In the genomic region with DNA sequence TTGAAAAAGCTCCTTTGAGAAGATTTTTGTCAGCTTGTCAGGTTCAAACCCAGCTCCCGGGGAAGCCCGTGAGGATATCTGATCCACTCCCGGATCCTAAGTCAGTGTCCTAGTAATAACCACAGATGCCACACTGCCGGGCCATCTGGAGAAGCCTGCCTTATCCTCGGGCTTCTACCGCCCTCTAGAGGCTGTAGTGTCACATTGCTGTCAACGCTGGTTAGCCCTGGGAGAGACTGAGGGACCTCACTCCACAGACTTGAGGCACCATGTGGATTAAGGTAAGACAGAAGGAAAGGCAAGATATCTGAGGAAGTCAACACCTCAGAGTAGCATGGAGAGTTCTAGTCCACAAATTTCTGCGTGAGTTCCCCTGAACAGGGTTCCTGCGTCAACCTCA, we compare ENCODE assay signal across 8 mouse cellular contexts.
A peak's percentile ranks its signal among the peaks of the same experiment; 100 is the strongest.
DNase-seq lines count a peak whose midpoint lies in the region; ATAC-seq and TF ChIP-seq lines count a peak whose summit lies in the region.

No protein-coding gene starts in this region.

- intact Hi-C loops in heart, postnatal 25 days (cut with DNase I) = loop anchor here (1.0 to 2.0 kb wide), 5 partner anchors 78 to 577 kb away; a partner anchor contains a TSS

- peak; percentile 64 for DNase-seq in ES-E14 (ENCODE audit: low read depth, low spot score)
- DNase-seq in heart, postnatal 25 days (ENCODE audit: low spot score) = peak; percentile 39
- peak; percentile 64 for DNase-seq in large intestine, adult 2 months (ENCODE audit: low read depth, low spot score)
- peak; percentile 53 for DNase-seq in lung, adult 2 months
- peak; percentile 57 for DNase-seq in ovary, adult 18-20 months (ENCODE audit: low spot score)
- DNase-seq in thymus, postnatal 0 days (ENCODE audit: low spot score) = peak; percentile 81

- TF ChIP-seq CTCF in lung, adult 2 months (IDR thresholded peaks at IDR 0.05; ENCODE audit: insufficient read depth, low read length) = peak; percentile 94

- ATAC-seq in cerebellum, adult (ENCODE audit: insufficient number of reproducible peaks, low FRiP score, low TSS enrichment) = peak; percentile 93
- peak; percentile 93 for ATAC-seq in forebrain, embryonic 16.5 days

- in situ Hi-C loops in ES-E14 (cut with MboI; ENCODE audit: low sequenced_read_pairs in 2 of 2, unreplicated experiment in 2 of 2) = loop anchor here (5.0 to 25.0 kb wide), 2 partner anchors 570 to 575 kb away; no protein-coding TSS in a partner anchor

- peaks cover 0 to 9% of the 10 kb centered on the region in 2 experiments; a peak in 1 of 4 replicates for H3K4me1 ChIP-seq in ES-E14 (ENCODE audit: control insufficient read depth in 2 of 2, insufficient read depth in 2 of 2, low read length in 2 of 2, poor library complexity in 1 of 2)
- H3K4me1 ChIP-seq in forebrain, embryonic 16.5 days (replicated peaks; ENCODE audit: control insufficient read depth, insufficient read depth, low read length) = no peaks in the 10 kb centered on the region
- H3K4me1 ChIP-seq in lung, adult 2 months (ENCODE audit: control insufficient read depth, insufficient read depth, low read length) = no peaks in the 10 kb centered on the region

- no peak overlapping the region for H3K4me3 ChIP-seq in ES-E14 (ENCODE audit: insufficient read depth in 1 of 2, low read depth in 1 of 2, low read length in 2 of 2, poor library complexity in 1 of 2, severe bottlenecking in 1 of 2)
- no peak overlapping the region for H3K4me3 ChIP-seq in forebrain, embryonic 16.5 days (replicated peaks; ENCODE audit: low read length)
- H3K4me3 ChIP-seq in lung, adult 2 months (replicated peaks; ENCODE audit: extremely low read depth, low read depth, low read length) = no peak overlapping the region

- no peak overlapping the region; the same call in 1 of the 2 replicates for H3K4me2 ChIP-seq in forebrain, embryonic 16.5 days (ENCODE audit: low read length)

- H3K27me3 ChIP-seq in forebrain, embryonic 16.5 days (replicated peaks; ENCODE audit: control insufficient read depth, insufficient read depth, low read length) = no peaks in the 10 kb centered on the region

- no peak overlapping the region for H3K9ac ChIP-seq in ES-E14 (ENCODE audit: insufficient read depth, low read depth, low read length, poor library complexity, severe bottlenecking)
- no peak overlapping the region for H3K9ac ChIP-seq in forebrain, embryonic 16.5 days (replicated peaks; ENCODE audit: low read depth, low read length)

- TF ChIP-seq POLR2A in lung, adult 2 months (IDR thresholded peaks at IDR 0.05; ENCODE audit: borderline replicate concordance, extremely low read depth, low read depth, low read length) = no peak

- H3K9me3 ChIP-seq in ES-E14 (ENCODE audit: control insufficient read depth, insufficient read depth, low read depth, low read length) = no peaks in the 10 kb centered on the region
- H3K9me3 ChIP-seq in forebrain, embryonic 16.5 days (ENCODE audit: control insufficient read depth, low read length) = no peaks in the 10 kb centered on the region

- 9% methylated on average over 9 of the region's 9 CpGs for WGBS in forebrain, embryonic 16.5 days
- WGBS in large intestine, adult 2 months = 12% methylated on average over 9 of the region's 9 CpGs
- WGBS in lung, adult 2 months = 12% methylated on average over 9 of the region's 9 CpGs

- no peaks in the 10 kb centered on the region for H3K36me3 ChIP-seq in ES-E14 (ENCODE audit: control insufficient read depth, insufficient read depth, low read length, poor library complexity, severe bottlenecking)
- H3K36me3 ChIP-seq in forebrain, embryonic 16.5 days (ENCODE audit: control insufficient read depth, insufficient read depth) = no peaks in the 10 kb centered on the region

- H3K27ac ChIP-seq in ES-E14 (ENCODE audit: insufficient read depth, low read depth, low read length, poor library complexity, severe bottlenecking) = no peak overlapping the region
- no peak overlapping the region for H3K27ac ChIP-seq in forebrain, embryonic 16.5 days (ENCODE audit: low read length)

TF ChIP-seq in ES-E14, 5 proteins besides CTCF, POLR2A, EP300 and RAD21:
- TF ChIP-seq HCFC1 (IDR thresholded peaks at IDR 0.05; ENCODE audit: borderline replicate concordance, insufficient read depth, low read length) (no peak), ZC3H11A (IDR thresholded peaks at IDR 0.05; ENCODE audit: borderline replicate concordance, low read depth, low read length) (peak; percentile 91)
